Mouse (Mus musculus) embryo, embryonic 9.5 days (tissue): ENCODE measurements around the gene Ctnnal1.

Experiments
- DNase-seq: peaks from one replicate; pipeline ENCODE4 v3.0.0-alpha.2; 2017; ENCODE audit errors: extremely low spot score

Gene Ctnnal1

DNA sequence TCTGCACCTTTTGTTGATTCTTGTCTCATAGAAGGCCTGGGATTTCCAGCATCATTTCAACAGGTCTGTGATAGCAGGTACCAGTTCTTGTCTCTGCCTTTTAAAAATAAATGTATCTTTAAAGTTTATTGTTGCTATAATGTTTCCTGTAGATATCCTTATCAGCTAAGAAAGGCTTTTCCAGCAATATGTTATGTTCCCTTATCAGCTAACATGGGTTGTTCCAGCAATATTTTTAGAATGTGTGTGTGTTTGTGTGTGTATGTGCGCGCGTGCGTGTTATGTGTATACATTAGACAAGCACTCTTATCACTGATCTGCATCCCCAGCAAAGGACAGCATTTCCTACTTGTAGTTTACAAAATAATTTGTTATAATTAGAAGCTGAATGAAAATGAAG, 3.4 kb downstream of the Ctnnal1 start:
- no peak for DNase-seq

DNA sequence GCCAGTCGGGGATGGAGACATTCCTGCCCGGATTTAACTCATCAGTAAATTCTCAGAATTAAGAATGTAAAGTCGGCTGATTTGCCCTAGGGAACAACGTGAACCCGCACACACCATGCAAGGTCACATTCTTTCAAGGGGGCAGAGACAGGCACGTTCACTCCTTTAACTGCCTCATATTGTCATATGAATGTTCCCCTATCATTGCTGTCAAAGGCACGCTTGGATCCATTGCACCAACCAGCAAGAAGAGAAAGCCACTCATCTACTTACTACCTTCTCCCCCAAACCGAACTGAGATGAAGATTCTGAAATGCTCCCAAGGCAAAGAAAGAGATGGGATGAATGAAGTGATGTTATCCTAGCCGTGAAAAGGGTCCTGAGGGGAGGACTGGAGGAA, 6.3 kb downstream of the Ctnnal1 start:
- DNase-seq = no peak

DNA sequence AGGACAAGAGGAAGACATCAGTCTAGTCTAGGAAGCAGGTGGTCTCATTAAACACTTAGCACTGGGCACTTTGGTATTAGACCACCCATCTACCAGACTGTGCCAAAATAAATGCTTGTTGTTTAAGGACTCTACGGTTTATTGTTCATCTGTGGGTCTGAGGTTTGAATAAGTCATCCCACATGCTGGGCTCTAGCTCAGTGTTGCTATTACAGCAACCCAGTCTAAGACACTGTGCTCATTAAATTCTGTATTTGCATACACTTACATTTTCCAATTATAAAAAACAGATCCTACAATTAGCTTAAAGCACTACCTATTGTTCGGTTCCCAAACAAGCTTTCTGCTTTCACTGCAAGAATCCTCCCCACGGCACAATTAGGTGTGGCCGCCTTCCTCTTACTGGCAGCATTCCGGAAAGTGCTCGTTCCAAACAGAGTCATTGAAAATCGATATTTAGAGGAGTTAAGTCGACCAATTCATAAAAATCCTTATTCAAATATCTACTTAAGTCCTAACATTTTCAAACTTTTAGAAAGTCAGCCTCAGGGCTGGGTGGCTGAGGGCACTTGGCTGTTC, 8.5 kb downstream of the Ctnnal1 start:
- no peak for DNase-seq

DNA sequence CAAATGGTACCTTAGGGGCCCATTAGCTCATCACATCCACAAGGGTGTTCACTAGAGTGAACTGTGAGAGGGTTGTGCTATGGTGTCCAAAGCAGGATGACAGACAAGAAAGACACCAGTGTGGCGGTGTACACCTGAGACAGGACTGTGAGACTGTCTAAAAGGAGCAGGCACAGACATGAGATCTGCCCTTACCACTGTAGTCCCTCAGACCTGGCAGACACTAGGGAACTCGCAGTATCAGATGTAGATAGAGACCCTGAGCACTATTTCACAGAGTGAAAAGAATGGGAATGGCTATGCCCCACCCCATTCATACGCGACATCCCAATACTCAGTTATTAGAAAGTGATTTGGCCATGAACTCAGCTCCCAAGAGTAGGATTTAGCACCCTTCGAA, 9.1 kb downstream of the Ctnnal1 start:
- DNase-seq = no peak

DNA sequence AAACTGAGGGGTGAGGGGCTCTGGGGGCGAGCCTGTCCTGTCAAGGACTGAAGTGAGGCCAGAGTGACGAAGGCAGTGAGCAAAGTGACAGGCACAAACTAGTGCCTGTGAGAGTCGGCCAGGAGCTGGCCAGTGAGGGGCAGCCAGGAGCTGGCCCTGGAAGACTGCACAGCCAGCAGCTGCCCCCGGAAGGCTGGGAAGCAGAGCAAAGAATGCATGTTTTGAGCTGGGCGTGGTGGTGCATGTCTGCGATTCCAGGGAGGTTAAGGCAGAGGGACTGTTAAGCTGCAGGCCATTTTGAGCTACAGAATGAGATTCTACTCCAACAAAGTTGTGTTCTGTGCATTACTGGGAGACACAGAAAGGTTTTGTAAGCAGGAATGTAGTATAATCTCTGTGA, 14.3 kb downstream of the Ctnnal1 start:
- DNase-seq = no peak

DNA sequence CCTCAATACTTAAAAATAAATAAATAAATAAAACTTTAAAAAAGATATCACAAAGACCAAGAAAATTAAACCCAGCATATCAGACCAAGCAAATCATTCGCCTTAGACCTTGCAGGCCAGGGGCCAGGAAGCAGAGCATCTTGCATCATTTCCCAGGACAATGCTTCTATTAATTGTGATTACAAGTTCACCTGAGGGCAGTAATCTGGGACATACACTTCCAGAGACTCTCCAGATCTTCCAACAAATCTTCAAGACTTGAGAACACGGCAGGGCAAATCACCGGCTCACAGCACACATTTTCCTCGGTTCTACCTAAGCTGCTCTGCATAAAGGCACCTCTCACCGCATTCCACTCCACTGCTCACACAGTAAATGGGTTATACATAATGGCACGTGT, 16.9 kb downstream of the Ctnnal1 start:
- DNase-seq = no peak

DNA sequence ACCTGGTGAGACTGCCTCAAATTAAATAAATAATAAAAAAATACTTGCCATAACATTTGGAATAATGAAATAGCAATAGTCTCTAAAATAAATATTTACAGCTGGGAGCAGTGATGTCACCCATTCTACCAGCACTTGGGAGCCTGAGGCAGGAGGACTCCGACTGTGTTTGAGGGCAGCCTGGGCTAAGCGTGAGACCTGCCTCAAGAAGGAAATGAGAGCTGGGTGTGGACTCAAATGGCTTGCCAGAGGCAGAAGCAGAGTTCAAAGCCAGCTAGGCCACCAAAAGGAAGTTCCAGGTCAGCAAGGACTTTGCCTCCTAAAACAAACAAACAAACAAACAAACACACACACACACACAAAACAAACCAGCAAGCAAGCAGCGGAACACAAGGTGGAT, 17.6 kb downstream of the Ctnnal1 start:
- DNase-seq = no peak

DNA sequence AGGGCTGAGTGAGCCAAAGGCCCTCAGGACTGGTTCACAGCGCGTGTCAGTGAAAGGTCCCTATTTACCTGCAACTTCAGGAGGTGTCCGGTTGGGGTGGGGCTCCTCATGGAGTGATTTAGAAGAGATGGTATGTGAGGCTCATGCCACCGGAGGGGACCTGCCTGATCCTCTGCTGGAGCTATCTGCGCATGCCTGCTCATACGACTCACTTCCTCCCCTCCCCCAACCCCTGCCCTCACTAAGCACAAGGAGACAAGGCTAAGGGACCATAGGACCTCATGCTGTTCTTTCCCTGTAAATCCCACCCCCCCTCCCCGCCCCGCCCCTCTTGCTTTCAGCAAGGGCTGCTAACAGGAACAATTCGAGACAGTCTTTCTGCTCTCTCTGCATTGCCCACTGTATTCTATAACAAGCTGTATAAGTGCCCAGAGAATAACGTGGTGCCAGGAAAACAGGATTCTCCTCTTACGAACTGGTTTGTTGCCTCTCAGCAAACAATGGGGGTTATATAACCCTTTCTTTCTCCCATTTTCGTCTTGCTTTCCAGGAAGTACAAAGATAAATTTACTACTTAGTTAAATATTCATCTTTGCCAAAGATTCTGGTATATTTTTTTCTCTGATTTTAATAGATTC, 19.0 kb downstream of the Ctnnal1 start:
- no peak for DNase-seq

DNA sequence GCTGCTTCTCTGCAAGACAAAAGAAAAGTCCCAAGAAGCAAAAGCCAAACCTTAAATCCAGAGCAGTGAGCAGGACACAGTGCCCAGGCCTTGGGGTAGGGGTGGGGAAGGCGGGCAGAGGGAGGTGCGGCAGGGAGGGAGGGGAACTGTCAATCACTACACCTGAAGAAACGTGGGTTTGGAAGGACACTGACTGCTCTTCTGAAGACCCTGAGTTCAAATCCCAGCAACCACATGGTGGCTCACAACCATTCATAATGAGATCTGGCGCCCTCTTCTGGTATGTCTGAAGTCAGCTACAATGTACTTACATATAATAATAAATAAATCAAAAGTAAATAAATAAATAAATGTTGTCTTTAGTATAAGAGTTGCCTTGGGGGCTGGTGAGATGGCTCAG, 20.1 kb downstream of the Ctnnal1 start:
- DNase-seq = no peak

DNA sequence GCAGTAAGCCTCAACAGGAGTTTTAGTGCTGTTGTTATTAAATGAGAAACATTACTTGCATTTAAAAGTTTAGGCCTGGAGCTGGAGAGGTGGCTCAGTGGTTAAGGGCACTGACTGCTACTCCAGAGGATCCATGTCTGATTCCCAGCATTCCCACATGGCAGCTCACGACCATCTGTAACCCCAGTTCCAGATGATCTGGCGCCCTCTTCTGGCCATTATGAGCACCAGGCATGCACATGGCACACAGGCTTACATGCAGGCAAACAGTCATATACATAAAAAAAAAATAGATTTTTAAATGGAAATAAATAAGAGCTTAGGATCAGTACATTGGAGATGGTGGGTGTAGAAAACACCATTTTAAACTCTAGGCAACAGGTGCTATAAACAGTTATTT, 21.0 kb downstream of the Ctnnal1 start:
- no peak for DNase-seq

DNA sequence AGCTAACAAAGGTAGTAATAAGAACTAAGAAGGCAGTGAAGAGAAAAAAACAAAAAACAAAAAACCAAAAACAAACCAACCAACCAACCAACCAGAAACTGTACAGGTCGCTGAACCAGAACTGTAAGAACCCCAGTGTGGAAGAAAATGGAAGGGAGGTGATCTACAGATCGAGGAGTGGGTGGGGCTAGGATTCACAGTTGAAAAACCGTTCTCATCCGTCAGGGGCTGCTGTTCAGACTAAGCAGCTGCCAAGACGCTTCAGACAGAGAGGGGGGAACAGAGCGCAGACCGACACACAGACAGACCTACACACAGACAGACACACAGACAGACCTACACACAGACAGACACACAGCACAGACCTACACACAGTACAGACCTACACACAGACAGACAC, 22.5 kb downstream of the Ctnnal1 start:
- no peak for DNase-seq

DNA sequence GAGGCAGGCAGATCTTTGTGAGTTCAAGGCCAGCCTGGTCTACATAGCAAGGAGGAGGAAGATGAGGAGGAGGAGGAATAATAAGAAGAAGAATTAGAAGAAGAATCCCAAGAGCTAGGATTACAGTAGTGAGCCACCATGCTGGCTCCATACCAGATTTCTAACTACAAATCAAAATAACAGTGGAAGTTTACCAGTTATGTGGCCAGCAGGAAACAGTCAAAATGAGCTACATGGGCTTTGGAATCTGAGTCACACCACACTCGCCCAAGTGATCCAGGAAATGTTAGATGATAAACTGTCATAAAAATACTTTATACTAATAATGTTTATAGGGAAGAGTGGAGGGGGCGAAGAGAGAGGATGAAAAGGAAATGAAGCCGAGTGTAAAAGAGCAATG, 24.7 kb downstream of the Ctnnal1 start:
- no peak for DNase-seq

DNA sequence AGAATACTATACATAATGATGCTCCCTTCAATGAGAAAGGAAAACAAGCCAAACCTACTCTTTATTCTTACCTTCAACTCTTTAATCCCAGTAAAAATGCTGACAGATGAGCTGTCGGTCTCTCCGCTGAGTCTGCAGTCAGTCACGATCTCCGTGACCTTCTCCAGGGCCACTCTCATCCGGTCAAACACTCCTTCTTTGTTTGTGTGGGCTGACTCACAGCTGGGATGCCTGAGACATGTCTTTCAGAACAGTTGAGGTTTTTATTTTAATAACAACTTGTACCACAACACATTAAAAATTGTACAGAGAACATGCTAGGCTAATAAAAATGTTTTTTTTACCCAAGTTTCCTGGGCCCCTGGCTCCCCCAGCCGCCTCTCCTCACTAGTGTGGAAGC, 27.3 kb downstream of the Ctnnal1 start:
- no peak for DNase-seq

DNA sequence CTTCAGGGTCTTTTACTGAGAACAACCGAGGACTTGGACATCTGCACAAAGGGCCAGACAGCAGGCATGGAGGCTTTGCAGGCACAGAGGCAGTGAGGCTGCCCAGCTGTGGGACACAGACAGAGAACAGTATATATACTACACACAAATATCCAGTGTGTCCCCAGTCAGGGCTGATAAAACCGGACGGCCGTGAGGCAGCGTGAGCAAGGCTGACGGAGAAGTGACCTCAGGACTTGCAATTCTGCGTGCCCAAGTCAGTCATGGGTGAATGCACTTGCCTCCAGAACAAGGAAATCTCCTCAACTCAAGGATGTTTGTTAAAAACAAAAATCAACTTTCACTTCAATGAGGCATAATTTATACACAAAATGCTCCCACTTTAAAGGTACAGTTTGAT, 33.0 kb downstream of the Ctnnal1 start:
- DNase-seq = no peak

DNA sequence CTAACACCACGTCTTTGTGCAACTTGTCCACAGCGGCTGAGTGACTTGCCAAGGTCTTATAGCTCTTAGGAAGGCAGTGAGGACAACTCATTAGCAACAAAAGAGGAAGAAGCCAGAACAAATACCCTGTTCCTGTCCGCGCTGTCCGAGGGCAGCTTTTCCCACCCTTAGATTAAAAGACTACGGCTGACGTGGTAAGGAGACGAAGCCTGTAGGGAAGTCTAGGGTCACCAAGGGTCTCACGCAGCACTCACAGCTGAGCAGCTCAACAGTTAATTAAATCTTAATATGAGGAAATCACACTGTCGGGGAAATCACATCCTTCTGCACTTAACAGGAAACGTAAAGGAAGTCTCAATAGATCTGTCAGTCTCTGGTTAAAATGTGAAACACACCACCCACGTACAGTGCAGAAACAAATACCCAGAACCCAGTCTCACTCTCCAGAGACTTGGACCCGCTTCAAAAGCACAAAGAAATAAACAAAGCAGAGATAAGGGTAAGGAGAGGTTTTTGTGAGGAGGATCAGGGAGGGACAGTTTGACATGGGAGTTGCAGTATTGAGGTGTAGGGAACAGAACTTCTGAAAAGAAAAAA, 33.9 kb downstream of the Ctnnal1 start:
- DNase-seq = no peak

DNA sequence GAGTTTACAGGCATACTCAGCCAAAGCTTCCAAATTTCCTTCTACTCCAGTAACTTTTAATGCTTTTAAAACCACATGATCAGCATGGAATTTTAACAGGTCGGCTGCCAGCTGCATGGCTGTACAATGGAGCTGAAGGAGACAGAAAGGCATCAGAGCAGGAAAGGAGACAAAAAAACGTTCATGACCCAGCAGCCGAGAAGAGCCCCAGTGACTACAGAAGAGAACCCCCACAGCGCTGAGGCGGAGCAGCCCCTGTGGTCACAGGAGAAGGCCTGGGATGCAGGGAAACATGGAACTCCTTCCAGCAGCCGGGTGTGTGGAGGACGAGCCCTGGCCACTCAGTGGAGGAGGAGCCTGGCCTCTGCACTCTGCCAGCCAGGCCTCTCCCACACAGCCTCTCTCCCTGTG, 35.5 kb downstream of the Ctnnal1 start:
- no peak for DNase-seq

DNA sequence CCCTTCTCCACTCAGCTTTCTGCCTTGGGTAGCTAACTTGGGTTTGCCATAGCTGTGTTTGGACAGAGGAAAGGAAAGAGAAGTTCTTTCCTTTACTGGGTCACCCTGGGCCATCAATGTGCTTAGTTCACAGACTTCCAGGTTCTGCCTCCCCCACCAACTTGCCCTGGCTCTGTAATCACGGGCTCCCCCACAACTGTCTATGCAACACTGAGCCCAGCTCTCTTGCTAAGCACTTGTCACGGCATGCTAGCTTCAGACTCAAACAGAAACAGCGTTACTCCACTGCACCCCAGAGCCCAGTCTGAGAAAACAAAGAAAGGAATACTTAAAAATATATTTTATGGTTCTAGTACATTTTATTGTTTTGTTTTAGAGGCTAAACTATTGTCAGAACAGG, 36.1 kb downstream of the Ctnnal1 start:
- DNase-seq = no peak

DNA sequence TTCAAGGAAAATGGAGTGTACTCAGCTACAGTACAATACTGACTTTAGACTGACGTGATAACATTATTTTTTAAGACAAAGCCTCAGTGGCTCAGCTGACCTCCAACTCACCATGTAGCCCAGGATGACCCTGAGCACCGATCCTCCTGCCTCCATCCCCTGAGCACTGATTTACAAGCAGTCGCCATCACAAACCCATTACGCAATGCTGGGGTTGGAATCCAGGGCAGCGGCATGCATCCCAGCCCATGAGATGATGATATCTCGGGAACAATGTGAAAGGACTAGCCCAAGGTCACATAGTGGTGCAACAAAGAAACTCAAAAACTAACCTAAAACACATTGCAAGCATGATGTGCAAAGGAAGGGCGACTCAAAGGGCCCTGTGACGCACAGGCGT, 40.8 kb downstream of the Ctnnal1 start:
- no peak for DNase-seq

DNA sequence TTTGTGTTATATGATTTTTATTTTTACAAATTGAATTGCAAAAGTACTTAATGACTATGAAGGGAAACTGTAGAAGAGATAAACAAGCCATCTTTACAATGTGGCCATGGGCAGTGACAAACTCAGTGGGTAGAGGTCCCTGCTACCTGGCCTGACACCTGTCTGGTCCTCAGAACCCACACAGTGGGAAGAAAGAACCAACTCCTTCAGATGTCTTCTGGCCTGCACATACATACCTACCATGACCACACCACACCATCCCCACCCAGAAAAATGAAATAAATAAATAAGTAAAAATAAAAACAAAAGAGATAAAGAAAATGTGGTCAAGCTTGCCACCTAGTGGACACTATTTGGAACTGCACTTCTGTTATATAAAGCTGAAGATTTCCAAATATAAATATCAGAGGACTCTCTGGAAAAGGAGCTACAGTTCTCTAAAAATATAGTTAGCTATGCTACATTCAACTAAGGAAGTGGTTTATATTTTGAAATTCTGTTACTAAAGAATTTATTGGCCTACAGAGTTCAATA, 44.9 kb downstream of the Ctnnal1 start:
- no peak for DNase-seq

DNA sequence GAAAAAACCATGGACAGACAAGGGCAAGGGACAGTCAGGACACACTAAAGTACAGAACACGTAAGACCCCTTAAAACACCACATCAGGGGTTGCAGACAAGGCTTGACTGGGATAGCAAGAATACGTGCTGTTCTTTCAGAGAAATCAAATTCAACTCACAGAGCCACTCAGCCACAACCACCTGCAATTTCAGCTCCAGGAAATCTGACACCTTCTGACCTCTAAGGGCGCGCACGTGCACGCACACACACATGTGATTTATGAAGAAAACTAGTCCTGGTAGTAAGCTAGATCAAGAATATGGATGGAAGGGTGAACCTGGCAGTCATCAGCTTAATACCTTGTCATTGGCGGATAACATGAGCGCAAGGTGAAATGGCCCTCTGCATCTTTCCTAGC, 49.9 kb downstream of the Ctnnal1 start:
- no peak for DNase-seq

DNA sequence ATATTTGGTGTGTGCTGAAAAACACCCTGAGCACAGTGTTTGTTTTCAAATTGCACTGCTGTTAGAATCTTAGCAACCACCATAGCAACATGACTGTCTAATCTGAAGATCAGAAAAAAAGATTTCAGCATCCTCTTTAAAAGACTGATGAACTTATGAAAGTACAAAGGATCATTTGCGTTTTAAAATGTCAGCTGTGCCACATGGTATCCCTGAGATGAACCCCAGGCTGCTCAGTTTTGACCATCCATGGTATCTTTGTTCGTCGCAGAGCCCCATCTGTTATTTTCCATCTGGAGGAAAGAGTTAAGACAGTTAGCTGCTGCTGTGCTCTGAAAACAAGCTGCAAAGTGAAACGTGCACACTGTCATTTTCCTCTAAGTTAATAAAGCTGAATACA, 52.9 kb downstream of the Ctnnal1 start:
- DNase-seq = no peak

DNA sequence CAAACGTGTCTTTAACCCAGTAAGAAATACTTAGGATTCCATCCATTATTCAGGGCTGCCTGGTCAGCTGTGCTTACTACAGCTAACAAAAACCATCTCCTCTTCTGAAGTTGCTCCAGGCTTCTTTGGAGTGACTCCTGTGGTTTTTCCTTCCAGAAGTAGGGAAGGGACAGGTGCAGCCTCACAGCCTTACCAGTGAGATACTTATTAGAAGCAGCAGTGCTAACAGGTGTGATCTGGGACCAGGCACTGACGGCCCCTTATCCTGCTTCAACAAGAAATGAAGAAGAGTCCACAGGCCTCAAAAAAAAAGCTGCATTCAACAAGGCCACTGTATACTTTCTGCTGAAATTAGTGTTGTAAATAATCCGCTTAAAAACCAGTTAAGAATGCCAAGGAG, 53.3 kb downstream of the Ctnnal1 start:
- no peak for DNase-seq

DNA sequence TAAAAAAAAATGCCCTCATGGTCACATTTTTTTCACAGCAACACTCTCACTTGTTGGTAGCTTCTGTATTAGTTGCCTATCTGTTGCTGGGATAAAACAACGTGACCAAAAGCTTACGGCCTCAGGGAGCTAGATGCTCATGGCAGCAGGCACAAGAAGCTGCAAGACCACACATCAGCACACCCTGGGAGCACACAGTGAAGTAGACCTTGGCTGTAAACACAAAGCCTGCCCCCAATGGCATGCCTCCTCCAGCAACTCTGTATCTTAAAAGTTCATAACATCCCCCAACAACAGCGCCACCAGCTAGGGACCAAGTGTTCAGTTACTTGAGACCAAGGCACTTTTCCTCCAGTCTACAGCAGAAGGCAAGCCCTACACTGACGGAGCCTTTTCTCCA, 55.9 kb downstream of the Ctnnal1 start:
- no peak for DNase-seq
